Mouse (Mus musculus) megakaryocyte, adult 5-6 weeks (primary cell): ENCODE data around the gene Txnrd2. TPM values are rescaled to one million over a fixed set of nuclear protein-coding genes. Genes with fewer than 3 reads are reported as not detected.
A peak's percentile ranks its signal among the peaks of the same experiment; 100 is the strongest.

Source experiments
- ATAC-seq: 2 replicates; pipeline ENCODE4 v1.8.0; 2016; ENCODE audit warnings: mild to moderate bottlenecking, inconsistent platforms; ENCODE audit not compliant: poor library complexity, severe bottlenecking
- total RNA-seq, 2 experiments: library from RNA; stranded (forward) in 1 of 2; stranded (reverse) in 1 of 2; fragments of 153-499, 151-499 nt in 1 of 2; fragments of 221-1000, 200-1000 nt in 1 of 2; gene quantifications; 2 replicates each; pipeline versions ENCODE4 v1.2.3 to v1.2.4; 2015 to 2017

The Txnrd2 gene
- total RNA-seq, 2 experiments from 2014 or later: 7.0 to 10.3 TPM

- peak; percentile 86 for ATAC-seq
Measured at GRCm38 (mm10) chr16:18392469-18393426, 33.4 kb upstream of the Txnrd2 start.

- no peak for ATAC-seq
Measured at GRCm38 (mm10) chr16:18393595-18393994, 32.6 kb upstream of the Txnrd2 start.

GRCm38 (mm10) chr16:18394056-18394455, 32.1 kb upstream of the Txnrd2 start:
- no peak for ATAC-seq

GRCm38 (mm10) chr16:18394777-18395619, 31.2 kb upstream of the Txnrd2 start:
- ATAC-seq: no peak

GRCm38 (mm10) chr16:18395620-18396036, 30.6 kb upstream of the Txnrd2 start:
- no peak for ATAC-seq

- ATAC-seq: no peak
Measured at GRCm38 (mm10) chr16:18396201-18396600, 30.0 kb upstream of the Txnrd2 start.

- no peak for ATAC-seq
Measured at GRCm38 (mm10) chr16:18396791-18397621, 29.2 kb upstream of the Txnrd2 start.

GRCm38 (mm10) chr16:18400028-18400427, 26.2 kb upstream of the Txnrd2 start:
- ATAC-seq: no peak

- no peak for ATAC-seq
Measured at GRCm38 (mm10) chr16:18400472-18401216, 25.5 kb upstream of the Txnrd2 start.

GRCm38 (mm10) chr16:18403285-18403684, 22.9 kb upstream of the Txnrd2 start:
- no peak for ATAC-seq

- ATAC-seq: no peak
Measured at GRCm38 (mm10) chr16:18405091-18405854, 20.9 kb upstream of the Txnrd2 start.

GRCm38 (mm10) chr16:18405876-18406275, 20.3 kb upstream of the Txnrd2 start:
- no peak for ATAC-seq

- peak; percentile 79 for ATAC-seq
Measured at GRCm38 (mm10) chr16:18406293-18406692, 19.9 kb upstream of the Txnrd2 start.

- no peak for ATAC-seq
Measured at GRCm38 (mm10) chr16:18407912-18408311, 18.3 kb upstream of the Txnrd2 start.

- ATAC-seq: no peak
Measured at GRCm38 (mm10) chr16:18409776-18410175, 16.4 kb upstream of the Txnrd2 start.

GRCm38 (mm10) chr16:18410418-18410817, 15.8 kb upstream of the Txnrd2 start:
- ATAC-seq: no peak

- ATAC-seq: no peak
Measured at GRCm38 (mm10) chr16:18411026-18411649, 15.0 kb upstream of the Txnrd2 start.

GRCm38 (mm10) chr16:18411802-18412476, 14.2 kb upstream of the Txnrd2 start:
- peak; percentile 53 for ATAC-seq
